Mouse (Mus musculus): ENCODE data around the gene Fam69b. TPM values are rescaled to one million over a fixed set of nuclear protein-coding genes. Genes with fewer than 3 reads are reported as not detected.

Fam69b gene
- polyA plus RNA-seq, 1 experiment from 2014 or later: 15.2 TPM

GRCm38 (mm10) chr2:26598462-26598861 is 29.8 kb upstream of the Fam69b start:
- WGBS: 58% methylated on average over 3 of the region's 3 CpGs

GRCm38 (mm10) chr2:26599965-26600364 is 28.3 kb upstream of the Fam69b start:
- peaks cover 8% of the 10 kb centered on the region for H3K36me3 ChIP-seq (ENCODE audit: control insufficient read depth, insufficient read depth, low read length)
- H3K27ac ChIP-seq (replicated peaks in 1 of 2; ENCODE audit: control insufficient read depth in 1 of 2, insufficient read depth in 1 of 2, low read depth in 2 of 2, low read length in 2 of 2): no peak overlapping the region
- H3K27me3 ChIP-seq (ENCODE audit: control insufficient read depth, insufficient read depth, low read length): no peaks in the 10 kb centered on the region
- H3K9me3 ChIP-seq (ENCODE audit: control insufficient read depth, low read length): no peaks in the 10 kb centered on the region
- H3K4me3 ChIP-seq (ENCODE audit: control insufficient read depth in 1 of 2, insufficient read depth in 1 of 2, low read depth in 1 of 2, low read length in 2 of 2): no peak overlapping the region
- WGBS: 92% methylated on average over 4 of the region's 4 CpGs
- no peak for ATAC-seq (ENCODE audit: insufficient number of reproducible peaks, insufficient read depth, low FRiP score, low read depth)
- H3K4me1 ChIP-seq (ENCODE audit: control insufficient read depth in 2 of 2, insufficient read depth in 2 of 2, low read length in 2 of 2): peaks cover 3 to 12% of the 10 kb centered on the region in 2 experiments
- no peak overlapping the region for H3K9ac ChIP-seq (ENCODE audit: low read length)
- H3K4me2 ChIP-seq (ENCODE audit: low read length): no peak overlapping the region

More at GRCm38 (mm10) chr2:26598462-26598861, 29.8 kb upstream of the Fam69b start:
- Histone ChIP-seq H3K27me3 (ENCODE audit: control insufficient read depth, insufficient read depth, low read length) (no peaks in the 10 kb centered on the region), H3K4me1 (ENCODE audit: control insufficient read depth in 2 of 2, insufficient read depth in 2 of 2, low read length in 2 of 2) (peaks cover 0 to 7% of the 10 kb centered on the region in 2 experiments; a peak in 3 of 4 replicates), H3K4me2 (ENCODE audit: low read length) (no peak overlapping the region), H3K4me3 (ENCODE audit: control insufficient read depth in 1 of 2, insufficient read depth in 1 of 2, low read depth in 1 of 2, low read length in 2 of 2) (no peak overlapping the region), H3K27ac (replicated peaks in 1 of 2; ENCODE audit: control insufficient read depth in 1 of 2, insufficient read depth in 1 of 2, low read depth in 2 of 2, low read length in 2 of 2) (no peak overlapping the region), H3K9me3 (ENCODE audit: control insufficient read depth, low read length) (no peaks in the 10 kb centered on the region), H3K36me3 (ENCODE audit: control insufficient read depth, insufficient read depth, low read length) (peaks cover 21% of the 10 kb centered on the region), H3K9ac (ENCODE audit: low read length) (no peak overlapping the region)
- ATAC-seq (ENCODE audit: insufficient number of reproducible peaks, insufficient read depth, low FRiP score, low read depth): no peak

- Histone ChIP-seq H3K4me2 (ENCODE audit: low read length) (no peak overlapping the region), H3K4me3 (ENCODE audit: control insufficient read depth in 1 of 2, insufficient read depth in 1 of 2, low read depth in 1 of 2, low read length in 2 of 2) (no peak overlapping the region), H3K9me3 (ENCODE audit: control insufficient read depth, low read length) (no peaks in the 10 kb centered on the region), H3K27ac (replicated peaks in 1 of 2; ENCODE audit: control insufficient read depth in 1 of 2, insufficient read depth in 1 of 2, low read depth in 2 of 2, low read length in 2 of 2) (no peak overlapping the region), H3K36me3 (ENCODE audit: control insufficient read depth, insufficient read depth, low read length) (peaks cover 6% of the 10 kb centered on the region), H3K9ac (ENCODE audit: low read length) (no peak overlapping the region), H3K27me3 (ENCODE audit: control insufficient read depth, insufficient read depth, low read length) (no peaks in the 10 kb centered on the region), H3K4me1 (ENCODE audit: control insufficient read depth in 2 of 2, insufficient read depth in 2 of 2, low read length in 2 of 2) (peaks cover 3 to 12% of the 10 kb centered on the region in 2 experiments)
- ATAC-seq (ENCODE audit: insufficient number of reproducible peaks, insufficient read depth, low FRiP score, low read depth): no peak
- 96% methylated on average over 2 of the region's 2 CpGs for WGBS
Measured at GRCm38 (mm10) chr2:26600664-26601063, 27.6 kb upstream of the Fam69b start.

- no peak for ATAC-seq (ENCODE audit: insufficient number of reproducible peaks, insufficient read depth, low FRiP score, low read depth)
- WGBS: 86% methylated on average over 1 of the region's 1 CpGs
- Histone ChIP-seq H3K27me3 (ENCODE audit: control insufficient read depth, insufficient read depth, low read length) (no peaks in the 10 kb centered on the region), H3K4me1 (ENCODE audit: control insufficient read depth in 2 of 2, insufficient read depth in 2 of 2, low read length in 2 of 2) (peaks cover 8 to 19% of the 10 kb centered on the region in 2 experiments), H3K9ac (ENCODE audit: low read length) (no peak overlapping the region), H3K36me3 (ENCODE audit: control insufficient read depth, insufficient read depth, low read length) (no peaks in the 10 kb centered on the region), H3K27ac (replicated peaks in 1 of 2; ENCODE audit: control insufficient read depth in 1 of 2, insufficient read depth in 1 of 2, low read depth in 2 of 2, low read length in 2 of 2) (no peak overlapping the region), H3K4me3 (ENCODE audit: control insufficient read depth in 1 of 2, insufficient read depth in 1 of 2, low read depth in 1 of 2, low read length in 2 of 2) (no peak overlapping the region), H3K4me2 (ENCODE audit: low read length) (no peak overlapping the region), H3K9me3 (ENCODE audit: control insufficient read depth, low read length) (no peaks in the 10 kb centered on the region)
Measured at GRCm38 (mm10) chr2:26601595-26601994, 26.7 kb upstream of the Fam69b start.

GRCm38 (mm10) chr2:26602631-26603030 is 25.6 kb upstream of the Fam69b start:
- H3K27me3 ChIP-seq (ENCODE audit: control insufficient read depth, insufficient read depth, low read length): no peaks in the 10 kb centered on the region
- H3K4me3 ChIP-seq (ENCODE audit: control insufficient read depth in 1 of 2, insufficient read depth in 1 of 2, low read depth in 1 of 2, low read length in 2 of 2): peak overlapping the region in 1 of 2 experiments; percentile 69; a peak in 1 of 4 replicates
- H3K27ac ChIP-seq (replicated peaks in 1 of 2; ENCODE audit: control insufficient read depth in 1 of 2, insufficient read depth in 1 of 2, low read depth in 2 of 2, low read length in 2 of 2): no peak overlapping the region
- peaks cover 15 to 29% of the 10 kb centered on the region in 2 experiments for H3K4me1 ChIP-seq (ENCODE audit: control insufficient read depth in 2 of 2, insufficient read depth in 2 of 2, low read length in 2 of 2)
- no peak for ATAC-seq (ENCODE audit: insufficient number of reproducible peaks, insufficient read depth, low FRiP score, low read depth)
- no peak overlapping the region; the same call in 1 of the 2 replicates for H3K9ac ChIP-seq (ENCODE audit: low read length)
- no peaks in the 10 kb centered on the region for H3K36me3 ChIP-seq (ENCODE audit: control insufficient read depth, insufficient read depth, low read length)
- H3K9me3 ChIP-seq (ENCODE audit: control insufficient read depth, low read length): no peaks in the 10 kb centered on the region
- H3K4me2 ChIP-seq (ENCODE audit: low read length): peak overlapping the region; percentile 95
- 81% methylated on average over 5 of the region's 5 CpGs for WGBS

- Histone ChIP-seq H3K27ac (replicated peaks in 1 of 2; ENCODE audit: control insufficient read depth in 1 of 2, insufficient read depth in 1 of 2, low read depth in 2 of 2, low read length in 2 of 2) (no peak overlapping the region), H3K4me2 (ENCODE audit: low read length) (peak overlapping the region; percentile 95), H3K4me3 (ENCODE audit: control insufficient read depth in 1 of 2, insufficient read depth in 1 of 2, low read depth in 1 of 2, low read length in 2 of 2) (peak overlapping the region; percentile 69 to 86), H3K27me3 (ENCODE audit: control insufficient read depth, insufficient read depth, low read length) (no peaks in the 10 kb centered on the region), H3K9me3 (ENCODE audit: control insufficient read depth, low read length) (no peaks in the 10 kb centered on the region), H3K9ac (ENCODE audit: low read length) (peak overlapping the region; percentile 90), H3K4me1 (ENCODE audit: control insufficient read depth in 2 of 2, insufficient read depth in 2 of 2, low read length in 2 of 2) (peaks cover 15 to 30% of the 10 kb centered on the region in 2 experiments), H3K36me3 (ENCODE audit: control insufficient read depth, insufficient read depth, low read length) (no peaks in the 10 kb centered on the region)
- ATAC-seq (ENCODE audit: insufficient number of reproducible peaks, insufficient read depth, low FRiP score, low read depth): no peak
- 22% methylated on average over 6 of the region's 6 CpGs for WGBS
Measured at GRCm38 (mm10) chr2:26603159-26603558, 25.1 kb upstream of the Fam69b start.

GRCm38 (mm10) chr2:26603720-26604671 is 24.3 kb upstream of the Fam69b start, which contains the start of gene Agpat2:
Gene Agpat2, minus strand, starts transcription at chr2:26604417.
- peak within 1 kb of the TSS; percentile 64 to 80 for H3K27ac ChIP-seq (replicated peaks in 1 of 2; ENCODE audit: control insufficient read depth in 1 of 2, insufficient read depth in 1 of 2, low read depth in 2 of 2, low read length in 2 of 2)
- H3K27me3 ChIP-seq (ENCODE audit: control insufficient read depth, insufficient read depth, low read length): no peaks in the 10 kb centered on the region
- H3K9me3 ChIP-seq (ENCODE audit: control insufficient read depth, low read length): no peaks in the 10 kb centered on the region
- under 1% methylated on average over 79 of the region's 103 CpGs for WGBS
- ATAC-seq (ENCODE audit: insufficient number of reproducible peaks, insufficient read depth, low FRiP score, low read depth): peak; percentile 81
- H3K9ac ChIP-seq (ENCODE audit: low read length): peak within 1 kb of the TSS; percentile 90
- no peaks in the 10 kb centered on the region for H3K36me3 ChIP-seq (ENCODE audit: control insufficient read depth, insufficient read depth, low read length)
- peak within 1 kb of the TSS; percentile 69 to 86 for H3K4me3 ChIP-seq (ENCODE audit: control insufficient read depth in 1 of 2, insufficient read depth in 1 of 2, low read depth in 1 of 2, low read length in 2 of 2)
- peak within 1 kb of the TSS; percentile 95 for H3K4me2 ChIP-seq (ENCODE audit: low read length)
- H3K4me1 ChIP-seq (ENCODE audit: control insufficient read depth in 2 of 2, insufficient read depth in 2 of 2, low read length in 2 of 2): peaks cover 15 to 30% of the 10 kb centered on the region in 2 experiments
